Mouse (Mus musculus) A20 (cell line): Measurements from ENCODE around the gene Gm42791.
A peak's percentile ranks its signal among the peaks of the same experiment; 100 is the strongest.

Source experiments
- DNase-seq: peaks from one replicate; pipeline ENCODE4 v3.0.0-alpha.2; 2011; ENCODE audit warnings: low read depth, low spot score

Gene Gm42791

GRCm38 (mm10) chr5:148927717-148928223 is 67.2 kb downstream of the Gm42791 start:
- no peak for DNase-seq

- no peak for DNase-seq
Observed at GRCm38 (mm10) chr5:148924586-148924985, 70.4 kb downstream of the Gm42791 start.

DNA sequence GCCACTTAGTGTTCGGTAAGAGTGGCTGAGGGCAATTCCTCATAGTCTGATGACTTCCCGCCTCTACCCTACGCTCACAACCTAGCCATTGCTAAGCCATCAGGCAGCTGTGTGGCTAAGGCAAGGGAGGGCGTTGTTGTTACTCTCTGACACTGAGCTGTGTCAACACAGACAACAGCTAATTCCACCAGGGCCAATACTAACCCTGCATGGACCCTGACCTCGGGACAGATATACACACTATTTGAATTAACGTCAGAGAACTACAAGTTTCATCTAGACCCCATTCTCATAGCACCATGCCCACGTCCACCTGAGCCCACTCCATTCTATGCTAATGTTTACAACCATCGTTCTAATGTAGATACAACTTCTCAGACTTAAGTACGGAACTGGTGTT is 70.9 kb downstream of the Gm42791 start:
- no peak for DNase-seq

DNA sequence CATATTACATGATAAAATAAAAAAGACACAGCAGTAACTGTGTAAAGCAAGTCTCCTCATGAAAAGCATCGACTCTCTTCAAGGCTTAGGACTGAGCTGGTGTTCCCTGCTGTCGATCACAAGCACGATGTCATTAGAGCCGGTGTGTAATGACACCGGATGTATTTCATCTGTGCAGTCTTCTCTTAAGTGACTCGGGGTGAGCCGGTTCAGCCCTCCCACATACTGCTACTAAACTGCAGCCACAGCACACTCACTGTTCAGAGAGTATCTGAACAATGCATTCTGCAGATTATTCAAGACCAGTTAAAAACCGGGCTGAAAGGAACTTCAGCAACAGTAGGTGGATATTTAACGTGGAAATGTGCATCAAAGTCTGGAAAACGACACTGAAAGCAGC is 71.5 kb downstream of the Gm42791 start:
- no peak for DNase-seq

DNA sequence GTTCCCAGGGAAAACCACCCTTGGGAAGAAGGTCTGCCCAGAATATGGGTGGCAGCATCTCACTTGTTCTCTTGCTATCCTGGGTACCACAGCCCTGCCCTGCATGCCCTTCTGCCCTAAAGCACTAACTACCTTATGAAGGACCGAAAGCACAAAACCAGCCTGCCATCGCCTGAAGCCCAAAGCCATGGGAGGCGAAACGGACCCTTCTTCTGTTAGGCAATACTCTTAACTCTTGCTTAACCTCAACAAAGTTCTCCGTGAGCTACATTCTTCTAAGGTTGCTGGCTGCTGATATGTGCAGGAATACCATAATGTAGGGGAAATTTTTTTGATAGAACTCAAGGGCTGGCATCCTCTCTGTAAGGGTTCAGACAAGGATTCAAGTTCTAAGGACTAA is 72.2 kb downstream of the Gm42791 start:
- no peak for DNase-seq

- DNase-seq, result no peak
Observed at GRCm38 (mm10) chr5:148918049-148918448, 76.9 kb downstream of the Gm42791 start.

DNA sequence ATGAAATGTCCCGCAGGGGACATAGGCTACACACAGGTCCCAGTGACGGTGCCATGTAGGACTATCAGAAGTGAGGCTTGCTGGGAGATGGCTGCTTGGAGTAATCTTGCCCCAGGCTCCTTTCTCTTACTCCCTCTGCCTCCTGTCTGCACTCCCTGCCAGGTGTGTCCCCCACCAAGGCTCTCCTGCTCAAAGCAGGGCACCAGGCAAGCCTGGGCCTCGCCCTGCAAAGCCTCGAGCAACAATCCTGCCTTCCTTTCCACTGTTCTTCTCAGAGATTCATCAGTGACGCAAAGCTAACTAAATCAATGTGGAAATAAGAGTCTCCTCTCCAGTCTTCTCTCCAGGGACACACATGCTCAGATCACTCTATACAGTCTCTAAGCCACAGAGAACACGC is 78.2 kb downstream of the Gm42791 start:
- DNase-seq, result no peak

- peak; percentile 22 for DNase-seq
Observed at GRCm38 (mm10) chr5:148912262-148912661, 82.7 kb downstream of the Gm42791 start.

GRCm38 (mm10) chr5:148910066-148910465 is 84.9 kb downstream of the Gm42791 start:
- no peak for DNase-seq

DNA sequence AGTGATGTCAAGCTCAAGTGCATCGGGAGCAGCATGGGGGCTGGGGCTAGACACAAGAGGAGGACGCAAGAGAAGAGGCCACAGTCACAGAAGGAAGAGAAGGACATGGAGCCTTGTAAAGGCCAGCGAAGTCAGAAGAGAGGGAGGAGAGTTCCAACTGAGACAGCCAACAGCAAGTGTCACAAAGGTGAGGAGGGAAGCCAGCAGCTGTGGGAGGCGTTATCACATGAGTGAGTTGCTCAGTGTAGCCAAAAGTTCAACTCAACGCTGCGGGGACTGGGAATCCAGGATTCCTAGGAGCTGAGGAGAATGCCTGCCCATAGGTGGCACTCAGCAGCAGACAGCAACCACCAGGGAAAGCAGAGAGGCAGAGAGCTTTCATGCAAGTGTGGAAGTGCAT is 85.5 kb downstream of the Gm42791 start:
- no peak for DNase-seq

GRCm38 (mm10) chr5:148909057-148909395 is 85.9 kb downstream of the Gm42791 start:
- no peak for DNase-seq

GRCm38 (mm10) chr5:148908191-148909056 is 86.5 kb downstream of the Gm42791 start:
- DNase-seq, result no peak

DNA sequence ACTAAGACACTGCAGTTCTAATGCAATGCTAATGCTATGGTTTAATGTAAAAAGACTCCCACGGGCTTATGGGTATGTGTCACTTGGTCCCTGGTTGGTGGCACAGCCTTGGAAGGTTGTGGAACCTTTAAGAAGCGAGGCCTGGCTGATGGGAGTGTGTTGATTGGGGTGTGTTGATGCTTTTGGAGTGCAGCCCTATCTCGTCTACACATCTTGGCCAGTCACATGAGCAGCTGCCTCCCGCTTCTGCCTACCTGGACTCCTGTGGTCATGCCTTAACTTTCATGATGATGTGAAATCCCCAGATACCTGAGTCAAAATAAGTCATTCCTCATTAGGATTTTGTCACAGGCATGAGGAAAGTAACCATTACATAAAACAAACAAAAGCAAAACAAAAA is 88.6 kb downstream of the Gm42791 start:
- no peak for DNase-seq

- DNase-seq, result peak; percentile 76
Observed at GRCm38 (mm10) chr5:148904846-148905245, 90.1 kb downstream of the Gm42791 start.

- DNase-seq, result no peak
Observed at GRCm38 (mm10) chr5:148899361-148899760, 95.6 kb downstream of the Gm42791 start.

DNA sequence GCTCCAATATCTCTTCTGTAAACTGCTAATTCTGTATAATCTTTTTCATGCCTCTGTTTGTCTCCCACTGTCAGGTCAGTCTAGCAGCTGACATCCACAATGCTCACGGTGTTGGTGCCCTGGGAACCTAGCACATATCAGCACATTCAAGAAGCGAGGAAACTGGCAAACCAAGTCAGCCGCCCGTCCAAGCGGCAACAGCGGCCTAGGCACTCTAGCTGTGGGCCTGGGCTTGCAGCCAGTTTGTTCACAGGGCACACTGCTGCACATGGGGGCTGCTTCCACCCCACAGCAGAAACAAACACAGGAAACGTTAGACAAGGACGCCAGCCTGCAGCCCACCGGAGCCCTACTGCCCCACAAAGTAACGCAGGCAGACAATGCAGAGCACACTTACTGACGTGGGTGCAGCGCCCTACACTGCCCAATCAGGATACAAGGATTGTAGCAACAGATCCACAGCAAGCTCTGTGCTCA is 97.0 kb downstream of the Gm42791 start:
- DNase-seq, result no peak

DNA sequence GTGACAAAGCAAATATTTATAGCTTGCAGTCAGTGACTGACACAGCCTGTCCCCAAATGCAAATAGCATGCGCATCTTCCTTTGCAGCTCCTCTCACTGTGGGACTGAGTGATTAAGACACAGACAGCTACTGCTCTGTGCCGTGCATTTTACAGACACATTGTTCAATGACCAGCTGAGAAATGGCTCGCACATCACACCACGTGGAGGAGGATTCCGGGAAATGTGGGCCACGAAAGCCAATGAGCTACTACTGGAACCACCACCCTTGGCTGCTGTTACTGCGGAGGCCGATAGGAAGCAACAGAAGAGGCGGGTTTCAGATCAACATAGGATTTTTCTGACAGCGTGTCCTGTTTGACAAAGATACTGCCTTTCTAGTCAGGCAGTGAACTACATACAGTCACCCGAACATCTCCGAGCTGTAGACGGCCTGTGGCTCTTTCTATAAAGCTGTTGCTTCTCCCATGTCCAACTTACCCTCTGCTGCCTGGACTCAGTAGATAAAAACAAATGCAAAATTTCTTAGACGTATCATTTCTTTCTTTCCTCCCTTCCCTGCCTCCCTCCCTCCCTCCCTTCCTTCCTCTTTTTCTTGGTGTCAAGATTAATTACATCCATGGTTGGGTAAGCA is 97.8 kb downstream of the Gm42791 start:
- no peak for DNase-seq

DNA sequence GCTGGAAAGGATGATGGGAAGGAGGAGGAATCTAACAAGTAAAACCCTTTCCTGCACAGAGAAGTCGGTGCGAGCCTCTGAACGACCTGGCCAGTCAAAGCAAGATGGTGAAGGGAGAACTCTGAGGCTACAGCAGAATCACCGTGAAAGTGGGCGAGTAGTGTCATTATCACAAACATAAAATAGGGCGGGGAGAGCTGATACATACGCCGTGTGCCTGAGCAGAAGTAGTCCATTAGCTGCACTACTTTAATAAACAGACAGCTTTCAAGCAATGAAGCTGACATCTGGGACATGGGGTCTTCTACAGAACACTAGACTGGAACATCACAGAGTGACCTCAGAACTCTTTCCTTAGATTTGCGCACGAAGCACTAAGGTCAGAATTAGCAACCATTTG is 98.4 kb downstream of the Gm42791 start:
- no peak for DNase-seq

DNA sequence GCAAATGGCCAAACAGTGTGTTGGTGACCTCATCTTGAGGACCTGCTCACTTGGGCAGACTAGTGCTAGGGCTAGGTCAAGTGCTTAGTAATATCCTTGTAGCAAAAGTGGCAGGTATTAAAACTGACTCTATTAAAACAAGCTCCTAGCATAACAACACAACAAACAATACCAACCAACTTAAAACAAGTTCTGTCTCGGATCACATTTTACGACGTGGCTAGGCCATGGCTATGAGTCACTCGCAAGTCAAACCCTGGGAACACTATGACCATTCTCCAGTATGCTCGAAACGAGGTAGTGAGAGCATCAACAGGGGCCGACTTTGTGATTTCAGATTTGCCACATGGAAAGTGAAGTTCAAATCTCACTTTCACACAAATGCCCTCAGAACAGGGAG is 99.1 kb downstream of the Gm42791 start:
- DNase-seq, result no peak

GRCm38 (mm10) chr5:148895034-148895433 is 99.9 kb downstream of the Gm42791 start:
- no peak for DNase-seq

GRCm38 (mm10) chr5:148890237-148890636 is 104.7 kb downstream of the Gm42791 start:
- DNase-seq, result no peak

- DNase-seq, result no peak
Observed at GRCm38 (mm10) chr5:148888032-148888431, 106.9 kb downstream of the Gm42791 start.
